Mouse (Mus musculus) Patski (cell line): ENCODE measurements around the gene Lifr. TPM values are rescaled to one million over a fixed set of nuclear protein-coding genes. Genes with fewer than 3 reads are reported as not detected.

Experiments used
- ATAC-seq: fragments of 100-300 bp; one replicate; pipeline ENCODE4 v1.8.0; 2021
- CTCF ChIA-PET: fragments of 350-600 bp; sonication (Branson Sonifier 250); formaldehyde crosslinking; loops from one replicate; lab custom pipeline; 2022; ENCODE audit warnings: inconsistent platforms; lab: Charles Lee
- POLR2A ChIA-PET: fragments of 350-600 bp; sonication (Branson Sonifier 250); formaldehyde crosslinking; loops from one replicate; lab custom pipeline; 2022; ENCODE audit warnings: antibody characterized with exemption, inconsistent platforms; lab: Charles Lee
- DNase-seq: peaks from one replicate; pipeline ENCODE4 v3.0.0-alpha.2; 2011; ENCODE audit warnings: low read depth, low spot score
- H3K27me3 ChIP-seq: fragments of 371-371 bp; one replicate; pipeline ENCODE4 v1.5.1; 2021
- CTCF ChIP-seq: fragments of 100-300 bp; IDR thresholded peaks from one replicate; pipeline ENCODE4 v1.5.1; 2021
- in situ Hi-C: fragments of 300-500 bp; cut with MboI; formaldehyde crosslinking; loops from 3 replicates; pipeline ENCODE4 v1.11.1; 2018; ENCODE audit warnings: low pct_unique_long_range_greater_than_20kb, mixed read lengths
- polyA plus RNA-seq: library from polyadenylated mRNA; unstranded; gene quantifications from one replicate; pipeline ENCODE4 v1.2.3, GENCODE M21; 2021

Lifr gene
- polyA plus RNA-seq, 1 experiment from 2014 or later, result 47.1 TPM

- H3K27me3 ChIP-seq, result no peaks in the 10 kb centered on the region
- TF ChIP-seq CTCF, result no peak
- CTCF ChIA-PET, result no interaction called here
- DNase-seq, result peak; percentile 90
- ATAC-seq, result peak; percentile 87
- in situ Hi-C loops, result no loop called here
- POLR2A ChIA-PET, result no interaction called here
Measured at GRCm38 (mm10) chr15:7208180-7208579, 117.8 kb downstream of the Lifr start.

- no peak for TF ChIP-seq CTCF
- in situ Hi-C loops, result no loop called here
- no peak for DNase-seq
- POLR2A ChIA-PET, result interaction anchor here (0.7 kb wide), 1 partner anchor 67 kb away, joined by 3 read pairs; no protein-coding TSS in a partner anchor
- no peaks in the 10 kb centered on the region for H3K27me3 ChIP-seq
- CTCF ChIA-PET, result no interaction called here
- ATAC-seq, result peak; percentile 35
Measured at GRCm38 (mm10) chr15:7213683-7214082, 123.3 kb downstream of the Lifr start.

GRCm38 (mm10) chr15:7215845-7216244 is 125.4 kb downstream of the Lifr start:
- ChIA-PET POLR2A (no interaction called here), CTCF (interaction anchor here (0.9 to 1.5 kb wide), 3 partner anchors 20 to 307 kb away, joined by 3 to 4 read pairs (median 4); no protein-coding TSS in a partner anchor)
- TF ChIP-seq CTCF, result no peak
- in situ Hi-C loops, result loop anchor here (5.0 kb wide), 1 partner anchor 84 kb away; no protein-coding TSS in a partner anchor
- no peak for ATAC-seq
- no peaks in the 10 kb centered on the region for H3K27me3 ChIP-seq
- DNase-seq, result no peak

- ATAC-seq (peak; percentile 48), DNase-seq (no peak)
- H3K27me3 ChIP-seq, result no peaks in the 10 kb centered on the region
- ChIA-PET CTCF (interaction anchor here (0.9 to 1.7 kb wide), 4 partner anchors 10 to 307 kb away, joined by 3 to 9 read pairs (median 4); no protein-coding TSS in a partner anchor), POLR2A (interaction anchor here (0.6 kb wide), 1 partner anchor 237 kb away, joined by 3 read pairs; no protein-coding TSS in a partner anchor)
- in situ Hi-C loops, result loop anchor here (5.0 kb wide), 1 partner anchor 84 kb away; no protein-coding TSS in a partner anchor
- TF ChIP-seq CTCF, result no peak
Measured at GRCm38 (mm10) chr15:7216581-7217272, 126.3 kb downstream of the Lifr start.

- ChIA-PET CTCF (interaction anchor here (1.2 to 1.7 kb wide), 2 partner anchors 10 to 93 kb away, joined by 3 to 9 read pairs; no protein-coding TSS in a partner anchor), POLR2A (no interaction called here)
- ATAC-seq, result no peak
- in situ Hi-C loops, result loop anchor here (5.0 kb wide), 1 partner anchor 85 kb away; no protein-coding TSS in a partner anchor
- H3K27me3 ChIP-seq, result no peaks in the 10 kb centered on the region
- TF ChIP-seq CTCF, result no peak
- DNase-seq, result no peak
Measured at GRCm38 (mm10) chr15:7217273-7217598, 126.8 kb downstream of the Lifr start.

- H3K27me3 ChIP-seq, result no peaks in the 10 kb centered on the region
- POLR2A ChIA-PET, result no interaction called here
- TF ChIP-seq CTCF, result no peak
- ATAC-seq (no peak), DNase-seq (no peak)
- CTCF ChIA-PET, result interaction anchor here (0.8 to 1.1 kb wide), 2 partner anchors 41 to 314 kb away, joined by 3 read pairs; no protein-coding TSS in a partner anchor
- in situ Hi-C loops, result loop anchor here (5.0 kb wide), 1 partner anchor 316 kb away; no protein-coding TSS in a partner anchor
Measured at GRCm38 (mm10) chr15:7222809-7223208, 132.4 kb downstream of the Lifr start.

GRCm38 (mm10) chr15:7224151-7224775 is 133.8 kb downstream of the Lifr start:
- ChIA-PET POLR2A (no interaction called here), CTCF (interaction anchor here (1.4 to 1.7 kb wide), 2 partner anchors 40 to 314 kb away, joined by 3 read pairs; no protein-coding TSS in a partner anchor)
- in situ Hi-C loops, result loop anchor here (5.0 kb wide), 1 partner anchor 317 kb away; no protein-coding TSS in a partner anchor
- no peak for ATAC-seq
- no peaks in the 10 kb centered on the region for H3K27me3 ChIP-seq
- DNase-seq, result no peak
- no peak for TF ChIP-seq CTCF

GRCm38 (mm10) chr15:7226225-7226624 is 135.8 kb downstream of the Lifr start:
- in situ Hi-C loops, result no loop called here
- POLR2A ChIA-PET, result interaction anchor here (1.1 kb wide), 2 partner anchors 28 to 320 kb away, joined by 3 read pairs; no protein-coding TSS in a partner anchor
- DNase-seq, result no peak
- no peaks in the 10 kb centered on the region for H3K27me3 ChIP-seq
- peak; percentile 97 for TF ChIP-seq CTCF
- CTCF ChIA-PET, result interaction anchor here (0.8 to 2.1 kb wide), 14 partner anchors 9 to 386 kb away, joined by 3 to 11 read pairs (median 5); no protein-coding TSS in a partner anchor
- ATAC-seq, result peak; percentile 93

- no peak for ATAC-seq
- ChIA-PET CTCF (interaction anchor here (1.3 kb wide), 1 partner anchor 324 kb away, joined by 3 read pairs; no protein-coding TSS in a partner anchor), POLR2A (no interaction called here)
- no peak for DNase-seq
- TF ChIP-seq CTCF, result no peak
- peaks cover 6% of the 10 kb centered on the region for H3K27me3 ChIP-seq
- in situ Hi-C loops, result loop anchor here (5.0 kb wide), 1 partner anchor 209 kb away; no protein-coding TSS in a partner anchor
Measured at GRCm38 (mm10) chr15:7233393-7234090, 143.1 kb downstream of the Lifr start.

GRCm38 (mm10) chr15:7239904-7240303 is 149.5 kb downstream of the Lifr start:
- TF ChIP-seq CTCF, result no peak
- in situ Hi-C loops, result no loop called here
- peaks cover 4% of the 10 kb centered on the region for H3K27me3 ChIP-seq
- POLR2A ChIA-PET, result no interaction called here
- CTCF ChIA-PET, result no interaction called here
- ATAC-seq (no peak), DNase-seq (no peak)
